In the genomic region with DNA sequence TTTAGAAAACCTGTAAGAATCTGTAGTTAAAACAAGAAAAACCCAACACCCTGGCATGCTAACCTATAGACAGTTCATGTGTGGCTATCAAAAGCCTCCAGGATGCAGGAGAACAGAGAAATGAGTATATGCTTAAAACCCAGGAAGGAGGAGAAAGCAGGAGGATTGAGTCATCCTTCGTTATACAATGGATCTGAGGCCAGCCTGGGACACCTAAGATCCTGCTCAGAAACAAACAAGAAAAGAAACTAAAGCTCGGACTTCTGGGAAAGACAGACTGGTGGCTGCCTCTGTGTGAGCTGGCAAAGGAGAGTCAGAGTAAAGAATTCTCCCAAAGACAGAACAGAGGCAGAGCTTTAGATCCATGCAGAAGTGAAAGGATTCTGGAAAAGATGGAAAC, we compare ENCODE assay signal across 30 mouse cellular contexts.
"Had no signal": no experiment of that assay in that cellular context is flagged by ENCODE, and none has a peak within 500 bp of the region (broad histone marks: within the 10 kb centered on the region; RNA-seq: fewer than 3 reads in every experiment).

No protein-coding gene starts in this region.

- DNase-seq: left cerebral cortex, postnatal 4 days; liver; liver, embryonic 13.5 days; liver, postnatal 0 days; lung, adult 18-20 months; lung, adult 2 months; lung, embryonic 14.5 days; lung, postnatal 10 days; lung, postnatal 14 days; lung, postnatal 36 days; lung, postnatal 4 days; midbrain, embryonic 14.5 days had no signal

- ATAC-seq: liver, embryonic 12.5 days; liver, postnatal 0 days; lung, postnatal 0 days; midbrain, embryonic 13.5 days; midbrain, embryonic 15.5 days; midbrain, embryonic 16.5 days had no signal

- H3K4me3 ChIP-seq: limb, embryonic 10.5 days; limb, embryonic 12.5 days; limb, embryonic 13.5 days; limb, embryonic 15.5 days; liver, embryonic 12.5 days; liver, embryonic 13.5 days; liver, embryonic 15.5 days; lung, embryonic 15.5 days; megakaryocyte, embryonic 14.5 days; midbrain, embryonic 10.5 days; midbrain, embryonic 12.5 days; midbrain, embryonic 13.5 days; midbrain, embryonic 15.5 days; myocyte; neural tube, embryonic 12.5 days had no signal

- H3K27ac ChIP-seq: limb, embryonic 10.5 days; limb, embryonic 12.5 days; limb, embryonic 13.5 days; limb, embryonic 15.5 days; liver, embryonic 12.5 days; liver, embryonic 13.5 days; liver, embryonic 14.5 days; liver, embryonic 15.5 days; lung, embryonic 15.5 days; macrophage; midbrain, embryonic 10.5 days; midbrain, embryonic 12.5 days; midbrain, embryonic 13.5 days; midbrain, embryonic 15.5 days; neural tube, embryonic 12.5 days had no signal
